Mouse (Mus musculus) forebrain, embryonic 10.5 days (tissue): ENCODE measurements around the gene Gm21586. TPM values are rescaled to one million over a fixed set of nuclear protein-coding genes. Genes with fewer than 3 reads are reported as not detected.
"Not testable (repeated sequence)": the region's sequence is repeated elsewhere in the genome, so short reads cannot be mapped to it uniquely, and the experiment has no call there.

Source experiments
- DNase-seq: peaks from one replicate; pipeline ENCODE4 v3.0.0-alpha.2; 2017; ENCODE audit warnings: low spot score; ENCODE audit errors: extremely low spot score
- H3K27ac ChIP-seq: fragments of 300-500 bp; sonication (generic); 2 replicates; pipeline ENCODE4 v1.5.1; 2016; ENCODE audit warnings: mild to moderate bottlenecking
- H3K27me3 ChIP-seq: fragments of 300-500 bp; sonication (generic); 2 replicates; pipeline ENCODE4 v1.6.1; 2016; ENCODE audit warnings: mild to moderate bottlenecking; ENCODE audit not compliant: poor library complexity, severe bottlenecking
- H3K36me3 ChIP-seq: fragments of 300-500 bp; sonication (generic); replicated peaks from 2 replicates; pipeline ENCODE4 v1.6.1; 2016; ENCODE audit warnings: mild to moderate bottlenecking, moderate library complexity
- H3K4me1 ChIP-seq: fragments of 300-500 bp; sonication (generic); 2 replicates; pipeline ENCODE4 v1.6.1; 2016
- H3K4me3 ChIP-seq: fragments of 300-500 bp; sonication (generic); 2 replicates; pipeline ENCODE4 v1.5.1; 2016; ENCODE audit warnings: mild to moderate bottlenecking, moderate library complexity
- H3K9me3 ChIP-seq: fragments of 300-500 bp; sonication (generic); 2 replicates; pipeline ENCODE4 v1.6.1; 2016; ENCODE audit warnings: mild to moderate bottlenecking, moderate library complexity
- WGBS: fragments of 180-500 bp; shearing (Covaris S2); methylation state at CpG from one replicate; pipeline ENCODE4 v1.1.7; 2016; 5-methylcytosine and 5-hydroxymethylcytosine counted together
- polyA plus RNA-seq: library from polyadenylated mRNA; unstranded; fragments of >200 nt; fragmentation: Nextera tagmentation; extraction: Ambion mirVana; gene quantifications from 2 replicates; pipeline ENCODE4 v1.2.1, GENCODE M21; 2016

The Gm21586 gene
- not detected in 2 replicates for polyA plus RNA-seq

- H3K9me3 ChIP-seq, DNase-seq, H3K36me3 ChIP-seq, H3K4me3 ChIP-seq, H3K27me3 ChIP-seq, H3K4me1 ChIP-seq, H3K27ac ChIP-seq: not testable (repeated sequence)
- no CpG with 5 or more reads among the region's 18 CpGs for WGBS
Measured at GRCm38 (mm10) chr4:42439078-42439477, at the start of gene Gm21586. Gm21586 (plus strand) TSS chr4:42439378.

- not testable (repeated sequence) for H3K27ac ChIP-seq, H3K4me3 ChIP-seq, H3K36me3 ChIP-seq, H3K9me3 ChIP-seq, H3K4me1 ChIP-seq, H3K27me3 ChIP-seq, DNase-seq
- no CpG with 5 or more reads among the region's 5 CpGs for WGBS
Measured at GRCm38 (mm10) chr4:42466452-42466851, 27.3 kb downstream of the Gm21586 start, which contains the start of gene Gm2163. Gm2163 (plus strand) TSS chr4:42466752.

Other genes starting within 250 kb of the Gm21586 start
- not detected in 2 replicates for gene Gm10600, start 198.7 kb upstream of the Gm21586 start, polyA plus RNA-seq
- not detected in 2 replicates for gene Ccl21b, start 183.6 kb upstream of the Gm21586 start, polyA plus RNA-seq
- gene Gm21953, start 145.1 kb upstream of the Gm21586 start, polyA plus RNA-seq: not detected in 2 replicates
- 0.05 TPM in 1 of 2 replicates, not detected in the other for gene Fam205a3, start 121.0 kb upstream of the Gm21586 start, polyA plus RNA-seq
- 0.09 TPM in 1 of 2 replicates, not detected in the other for gene Gm2163, start 27.4 kb downstream of the Gm21586 start, polyA plus RNA-seq
- 0.05 TPM in 1 of 2 replicates, not detected in the other for gene Fam205a2, start 88.8 kb downstream of the Gm21586 start, polyA plus RNA-seq
- not detected in 2 replicates for gene Gm10591, start 172.8 kb downstream of the Gm21586 start, polyA plus RNA-seq
- gene Gm2564, start 190.3 kb downstream of the Gm21586 start, polyA plus RNA-seq: not detected in 2 replicates
- gene Ccl27b, start 215.9 kb downstream of the Gm21586 start, polyA plus RNA-seq: not detected in 2 replicates
- gene Il11ra2, start 222.5 kb downstream of the Gm21586 start, polyA plus RNA-seq: not detected in 2 replicates